Mouse (Mus musculus) CH12.LX (cell line): ENCODE results near the gene Sult5a1. TPM values are rescaled to one million over a fixed set of nuclear protein-coding genes. Genes with fewer than 3 reads are reported as not detected.
A peak's percentile ranks its signal among the peaks of the same experiment; 100 is the strongest.

Experiments used
- DNase-seq: peaks from one replicate; pipeline ENCODE4 v3.0.0-alpha.2; 2013; ENCODE audit errors: extremely low read depth
- H3K27ac ChIP-seq: 2 replicates; pipeline ENCODE4 v1.5.1; 2012; ENCODE audit warnings: low read depth, mild to moderate bottlenecking, control low read depth, moderate library complexity; ENCODE audit not compliant: insufficient read depth
- H3K27me3 ChIP-seq: replicated peaks from 2 replicates; pipeline ENCODE3; 2012; ENCODE audit warnings: inconsistent platforms
- H3K36me3 ChIP-seq, 2 experiments: replicated peaks in 1 of 2; 2 replicates each; pipeline versions ENCODE3 to v1.6.1; 2012; ENCODE audit warnings: inconsistent platforms in 1 of 2, low read length in 1 of 2, mild to moderate bottlenecking in 1 of 2, mixed read lengths in 1 of 2, moderate library complexity in 1 of 2; ENCODE audit not compliant: control insufficient read depth in 1 of 2, insufficient read depth in 1 of 2
- H3K4me1 ChIP-seq, 2 experiments: 2 replicates each; pipeline ENCODE4 v1.6.1; 2012; ENCODE audit warnings: inconsistent platforms in 1 of 2, moderate library complexity in 1 of 2; ENCODE audit not compliant: insufficient read depth in 2 of 2, control insufficient read depth in 1 of 2
- H3K4me2 ChIP-seq: 2 replicates; pipeline ENCODE4 v1.6.1; 2012; ENCODE audit warnings: low read depth, mild to moderate bottlenecking, control low read depth; ENCODE audit not compliant: poor library complexity, insufficient read depth, severe bottlenecking
- H3K4me3 ChIP-seq, 3 experiments: fragments of 150-350 bp in 1 of 3; sonication (generic) in 1 of 3; replicated peaks in 1 of 3; 2 replicates each; pipeline versions ENCODE3 to v1.5.1; 2011 to 2012; ENCODE audit warnings: low read depth in 2 of 3, low read length in 2 of 3, mild to moderate bottlenecking in 2 of 3, moderate library complexity in 2 of 3, control low read depth in 1 of 3, improper control_type of control experiment in 1 of 3, inconsistent platforms in 1 of 3, mixed read lengths in 1 of 3; ENCODE audit not compliant: poor library complexity in 1 of 3
- H3K79me2 ChIP-seq: replicated peaks from 2 replicates; pipeline ENCODE4 v1.6.1; 2012; ENCODE audit warnings: mild to moderate bottlenecking, moderate library complexity; ENCODE audit not compliant: control insufficient read depth, poor library complexity, insufficient read depth, severe bottlenecking; ENCODE audit errors: extremely low read depth
- H3K9ac ChIP-seq: 2 replicates; pipeline ENCODE4 v1.6.1; 2012; ENCODE audit warnings: low read depth, mild to moderate bottlenecking, control low read depth, moderate library complexity; ENCODE audit not compliant: insufficient read depth
- H3K9me3 ChIP-seq: replicated peaks from 2 replicates; pipeline ENCODE3; 2012; ENCODE audit warnings: low read length, inconsistent platforms, mixed read lengths
- CHD1 ChIP-seq: IDR thresholded peaks from 2 replicates; pipeline ENCODE4 v1.6.1; 2012; ENCODE audit warnings: low read depth, low read length, improper control_type of control experiment, inconsistent platforms
- CHD2 ChIP-seq: IDR thresholded peaks from 2 replicates; pipeline ENCODE4 v1.6.1; 2011; ENCODE audit warnings: low read length, improper control_type of control experiment
- CTCF ChIP-seq, 2 experiments: IDR thresholded peaks in 1 of 2; conservative IDR thresholded peaks in 1 of 2; 2 replicates each; pipeline ENCODE4 v1.5.1; 2011 to 2012; ENCODE audit warnings: low read depth in 2 of 2, low read length in 2 of 2, improper control_type of control experiment in 1 of 2, inconsistent platforms in 1 of 2, mild to moderate bottlenecking in 1 of 2, moderate library complexity in 1 of 2
- ELF1 ChIP-seq: IDR thresholded peaks from 2 replicates; pipeline ENCODE4 v1.6.1; 2014; ENCODE audit warnings: low read depth, mild to moderate bottlenecking, inconsistent platforms, low read length, improper control_type of control experiment
- JUND ChIP-seq: conservative IDR thresholded peaks from 2 replicates; pipeline ENCODE4 v1.6.1; 2011; ENCODE audit warnings: low read depth, low read length, improper control_type of control experiment
- KAT2A ChIP-seq: IDR thresholded peaks from 2 replicates; pipeline ENCODE4 v1.6.1; 2012; ENCODE audit warnings: low read length, improper control_type of control experiment, inconsistent platforms; ENCODE audit not compliant: insufficient replicate concordance
- MAFK ChIP-seq: IDR thresholded peaks from 2 replicates; pipeline ENCODE4 v1.6.1; 2011; ENCODE audit warnings: low read length, improper control_type of control experiment; ENCODE audit not compliant: insufficient replicate concordance
- MAZ ChIP-seq: IDR thresholded peaks from 2 replicates; pipeline ENCODE4 v1.6.1; 2012; ENCODE audit warnings: low read depth, mild to moderate bottlenecking, inconsistent platforms, low read length, improper control_type of control experiment, moderate library complexity
- PAX5 ChIP-seq: IDR thresholded peaks from 2 replicates; pipeline ENCODE4 v1.6.1; 2012; ENCODE audit warnings: low read length, inconsistent platforms, mixed read lengths
- POLR2AphosphoS2 ChIP-seq: IDR thresholded peaks from 2 replicates; pipeline ENCODE4 v1.6.1; 2011; ENCODE audit warnings: low read depth, low read length, improper control_type of control experiment
- RAD21 ChIP-seq: IDR thresholded peaks from 2 replicates; pipeline ENCODE4 v1.6.1; 2011; ENCODE audit warnings: low read depth, mild to moderate bottlenecking, low read length, improper control_type of control experiment, moderate library complexity
- SIN3A ChIP-seq: IDR thresholded peaks from 2 replicates; pipeline ENCODE4 v1.6.1; 2012; ENCODE audit warnings: low read length, improper control_type of control experiment, inconsistent platforms
- TBP ChIP-seq: conservative IDR thresholded peaks from 2 replicates; pipeline ENCODE4 v1.6.1; 2011; ENCODE audit warnings: low read depth, low read length, improper control_type of control experiment
- TCF12 ChIP-seq: IDR thresholded peaks from 2 replicates; pipeline ENCODE4 v1.6.1; 2014; ENCODE audit warnings: low read depth, mild to moderate bottlenecking, inconsistent platforms, low read length, improper control_type of control experiment
- UBTF ChIP-seq: IDR thresholded peaks from 2 replicates; pipeline ENCODE4 v1.6.1; 2012; ENCODE audit warnings: low read depth, mild to moderate bottlenecking, inconsistent platforms, low read length, improper control_type of control experiment, moderate library complexity
- ZC3H11A ChIP-seq: IDR thresholded peaks from 2 replicates; pipeline ENCODE4 v1.6.1; 2012; ENCODE audit warnings: low read depth, mild to moderate bottlenecking, inconsistent platforms, low read length, improper control_type of control experiment
- dilution Hi-C: fragments of 300-500 bp; cut with MboI; formaldehyde crosslinking; loops from 2 replicates; pipeline ENCODE4 v1.14.3; 2020; ENCODE audit warnings: low sequenced_read_pairs; ENCODE audit not compliant: extremely low pct_unique_long_range_greater_than_20kb, extremely low pct_ligation_motif_present
- in situ Hi-C: fragments of 300-500 bp; cut with MboI; formaldehyde crosslinking; loops from 3 replicates; pipeline ENCODE4 v1.14.3; 2019; ENCODE audit warnings: low sequenced_read_pairs, low pct_ligation_motif_present, low pct_unique_long_range_greater_than_20kb, mixed read lengths
- polyA plus RNA-seq: library from polyadenylated mRNA; unstranded; fragments of >175 nt; gene quantifications from 2 replicates; pipeline ENCODE4 v1.2.1, GENCODE M21; 2012; ENCODE audit warnings: low read depth; ENCODE audit not compliant: insufficient read length
- total RNA-seq, 2 experiments: library from RNA; depleted of rRNA; stranded (reverse); fragments of 300-350 nt in 1 of 2; fragments of >200 nt in 1 of 2; gene quantifications; 2 replicates each; pipeline ENCODE4 v1.2.3; 2012 to 2014

Gene Sult5a1
- total and polyA plus RNA-seq, 3 experiments = 0.68 TPM; not detected in 2

GRCm38 (mm10) chr8:123132953-123133352 is 25.2 kb downstream of the Sult5a1 start:
- peaks cover 10% of the 10 kb centered on the region for H3K9me3 ChIP-seq
- H3K27me3 ChIP-seq = peaks cover 70% of the 10 kb centered on the region
- no peak overlapping the region for H3K27ac ChIP-seq
- H3K9ac ChIP-seq = no peak overlapping the region
- no peak overlapping the region for H3K4me2 ChIP-seq
- in situ Hi-C loops = no loop called here
- no peak for TF ChIP-seq CHD2
- no peak for TF ChIP-seq KAT2A
- TF ChIP-seq MAFK = no peak
- TF ChIP-seq ZC3H11A = no peak
- peak in 1 of 2 experiments; percentile 20; a peak in 1 of 4 replicates for TF ChIP-seq CTCF (conservative IDR thresholded peaks at IDR 0.05 in 1 of 2, IDR thresholded peaks at IDR 0.05 in 1 of 2; ENCODE audit: low read depth in 2 of 2, low read length in 2 of 2)
- peaks cover 0 to 6% of the 10 kb centered on the region in 2 experiments; a peak in 2 of 4 replicates for H3K4me1 ChIP-seq
- dilution Hi-C loops = no loop called here
- DNase-seq = no peak
- H3K36me3 ChIP-seq = no peaks in the 10 kb centered on the region
- H3K4me3 ChIP-seq = no peak overlapping the region
- H3K79me2 ChIP-seq = no peaks in the 10 kb centered on the region

DNA sequence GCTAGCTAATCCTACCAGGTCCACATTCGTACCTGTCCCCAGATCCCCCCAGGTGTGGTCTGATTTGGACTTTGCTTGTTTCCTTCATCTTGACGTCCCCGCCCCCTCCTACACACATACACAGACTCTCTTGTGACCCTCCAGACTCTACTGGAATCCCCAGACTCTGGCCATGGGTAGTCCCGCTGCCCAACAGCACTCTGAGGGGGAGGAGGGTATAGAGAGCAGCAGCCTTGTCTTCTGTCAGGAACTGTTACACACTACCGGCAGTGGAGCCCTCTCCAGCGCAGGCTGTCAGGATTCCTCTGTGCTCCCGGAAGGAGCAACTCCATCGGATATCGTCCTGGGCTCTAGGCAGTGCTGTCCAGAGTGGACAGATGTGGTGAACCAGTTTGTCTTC is 27.1 kb downstream of the Sult5a1 start:
- H3K9me3 ChIP-seq = peaks cover 10% of the 10 kb centered on the region
- H3K79me2 ChIP-seq = no peaks in the 10 kb centered on the region
- H3K4me3 ChIP-seq = no peak overlapping the region
- no peak overlapping the region for H3K9ac ChIP-seq
- H3K27me3 ChIP-seq = peaks cover 82% of the 10 kb centered on the region
- TF ChIP-seq TCF12 (no peak), MAZ (no peak), CTCF (conservative IDR thresholded peaks at IDR 0.05 in 1 of 2, IDR thresholded peaks at IDR 0.05 in 1 of 2; ENCODE audit: low read depth in 2 of 2, low read length in 2 of 2) (no peak), CHD1 (no peak), SIN3A (no peak), PAX5 (no peak), POLR2AphosphoS2 (no peak), UBTF (no peak), TBP (no peak), RAD21 (no peak), JUND (no peak), KAT2A (no peak), ELF1 (no peak)
- no peak overlapping the region for H3K27ac ChIP-seq
- no peak overlapping the region for H3K4me2 ChIP-seq
- in situ Hi-C loops = no loop called here
- no peak for DNase-seq
- peaks cover 3 to 12% of the 10 kb centered on the region in 2 experiments; a peak in 3 of 4 replicates for H3K4me1 ChIP-seq
- H3K36me3 ChIP-seq = no peaks in the 10 kb centered on the region
- dilution Hi-C loops = no loop called here
